Mouse (Mus musculus) brain, embryonic 14.5 days (tissue): ENCODE measurements around the gene Ctu2.

Experiments used
- CTCF ChIP-seq: fragments of 200-500 bp; IDR thresholded peaks from 2 replicates; pipeline ENCODE4 v1.5.1; 2012; ENCODE audit warnings: inconsistent platforms, mild to moderate bottlenecking, moderate library complexity, borderline replicate concordance; ENCODE audit not compliant: insufficient read depth, insufficient read length; ENCODE audit errors: extremely low read depth
- POLR2A ChIP-seq: fragments of 200-500 bp; IDR thresholded peaks from 2 replicates; pipeline ENCODE4 v1.6.1; 2012; ENCODE audit warnings: mild to moderate bottlenecking, inconsistent platforms, borderline replicate concordance; ENCODE audit not compliant: poor library complexity, insufficient read depth, insufficient read length, severe bottlenecking; ENCODE audit errors: extremely low read depth

DNA sequence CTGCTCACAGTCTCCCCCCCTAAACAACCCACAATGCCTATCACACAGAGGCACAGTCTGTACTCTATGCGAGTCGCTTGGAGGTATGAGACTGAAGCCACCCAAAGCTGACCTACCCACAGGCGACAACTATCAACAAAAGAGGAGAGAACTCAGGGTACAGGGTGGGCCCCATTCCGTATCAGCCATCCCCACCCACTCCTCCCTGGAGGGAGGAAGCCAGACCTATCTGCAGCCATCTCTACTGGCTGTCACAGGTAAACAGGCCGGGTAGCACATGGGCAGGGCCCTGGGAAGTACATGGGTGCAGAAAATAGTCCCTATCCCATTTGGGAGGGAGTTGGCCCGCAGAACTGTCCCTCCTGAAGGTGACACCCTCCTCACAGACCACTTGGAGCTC lies 49.1 kb downstream of the Ctu2 start:
- TF ChIP-seq POLR2A: no peak
- no peak for TF ChIP-seq CTCF
